Mouse (Mus musculus): ENCODE data around the gene Hbb-bs.
"Not testable (repeated sequence)": the region's sequence is repeated elsewhere in the genome, so short reads cannot be mapped to it uniquely, and the experiment has no call there.

Hbb-bs gene

DNA sequence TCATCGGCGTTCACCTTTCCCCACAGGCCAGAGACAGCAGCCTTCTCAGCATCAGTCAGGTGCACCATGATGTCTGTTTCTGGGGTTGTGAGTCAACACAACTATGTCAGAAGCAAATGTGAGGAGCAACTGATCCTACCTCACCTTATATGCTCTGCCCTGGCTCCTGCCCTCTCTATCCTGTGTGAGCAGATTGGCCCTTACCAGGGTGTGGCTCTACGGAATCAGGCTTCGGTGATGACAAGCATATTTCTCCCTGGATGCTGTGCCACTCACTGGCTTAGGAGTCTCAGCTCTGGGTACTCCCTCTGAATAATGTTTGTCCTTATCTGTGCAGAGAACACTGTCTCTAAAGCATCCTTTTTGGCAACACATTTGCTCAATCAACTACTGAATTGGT, at the start of gene Hbb-bs:
Hbb-bs (minus strand) TSS at position 289 of the 400 bp plus-strand sequence.
- in situ Hi-C loops (cut with MseI, MboI): no loop called here

DNA sequence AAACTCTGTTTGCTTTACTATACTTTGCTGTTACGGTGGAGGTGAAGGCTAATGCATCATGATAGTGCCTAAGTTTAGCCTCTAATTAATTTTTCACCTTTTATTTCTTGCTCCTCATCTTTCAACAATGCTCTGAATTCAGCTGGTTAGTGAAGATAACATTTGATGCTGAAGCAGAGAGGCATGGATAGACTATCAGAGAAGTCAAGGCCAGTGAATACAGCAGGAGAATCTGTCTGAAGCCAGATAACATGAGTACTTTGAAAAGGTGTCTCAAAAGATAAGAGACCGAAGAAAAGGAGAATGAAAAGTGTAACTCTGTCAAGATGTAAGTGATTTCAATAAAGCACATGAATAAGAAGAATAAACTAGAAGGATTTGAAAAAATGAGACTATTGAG, 49.2 kb upstream of the Hbb-bs start:
- in situ Hi-C loops (cut with MseI, MboI): loop anchor here in 1 of 2 experiments (10.0 kb wide), 1 partner anchor 82 kb away; the partner anchor contains the start of gene Olfr67

- in situ Hi-C loops (cut with MseI, MboI): loop anchor here in 1 of 2 experiments (10.0 kb wide), 1 partner anchor 80 kb away; the partner anchor contains the start of gene Olfr67
These were observed 46.6 kb upstream of the Hbb-bs start for GRCm38 (mm10) chr7:103874451-103874850.

DNA sequence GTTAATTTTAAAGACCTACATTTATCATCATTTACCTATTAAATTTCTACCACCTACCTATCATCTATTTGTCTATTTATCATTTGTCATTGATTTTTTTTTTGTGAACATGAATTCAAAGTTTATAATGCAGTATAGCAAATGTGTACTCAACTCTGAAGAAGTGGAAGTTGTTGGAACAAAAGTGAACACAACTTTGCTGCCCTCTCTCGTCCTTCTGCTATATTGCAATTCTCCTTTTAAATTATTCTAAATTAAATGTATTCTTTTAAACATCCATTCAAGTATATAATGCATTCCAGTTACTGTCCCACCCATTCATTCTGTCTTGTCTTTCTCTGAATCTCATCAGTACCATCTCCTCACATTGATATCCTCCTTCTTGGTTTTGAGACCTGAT, 45.2 kb upstream of the Hbb-bs start:
- in situ Hi-C loops (cut with MseI, MboI): loop anchor here in 1 of 2 experiments (10.0 kb wide), 1 partner anchor 78 kb away; the partner anchor contains the start of gene Olfr67

DNA sequence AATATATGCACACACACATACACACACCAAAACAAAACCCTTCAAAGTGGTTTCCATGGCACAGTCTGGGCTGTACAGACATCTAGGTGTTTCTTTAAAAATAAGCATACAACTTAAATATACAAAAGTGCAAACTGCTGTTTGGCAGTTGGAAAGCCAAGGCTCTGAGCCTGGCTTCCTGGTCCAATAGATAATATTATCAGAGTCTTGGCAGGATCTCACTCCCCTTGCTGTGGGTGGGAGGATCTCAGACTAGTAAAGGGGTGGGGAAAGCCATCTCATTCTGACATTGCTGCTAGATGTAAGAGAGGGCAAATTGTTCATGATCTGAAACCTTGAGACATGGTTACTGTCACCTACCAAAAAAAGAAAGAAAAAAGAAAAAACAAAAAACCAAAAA, 42.8 kb upstream of the Hbb-bs start:
- in situ Hi-C loops (cut with MseI, MboI): loop anchor here in 1 of 2 experiments (10.0 kb wide), 1 partner anchor 76 kb away; the partner anchor contains the start of gene Olfr67

DNA sequence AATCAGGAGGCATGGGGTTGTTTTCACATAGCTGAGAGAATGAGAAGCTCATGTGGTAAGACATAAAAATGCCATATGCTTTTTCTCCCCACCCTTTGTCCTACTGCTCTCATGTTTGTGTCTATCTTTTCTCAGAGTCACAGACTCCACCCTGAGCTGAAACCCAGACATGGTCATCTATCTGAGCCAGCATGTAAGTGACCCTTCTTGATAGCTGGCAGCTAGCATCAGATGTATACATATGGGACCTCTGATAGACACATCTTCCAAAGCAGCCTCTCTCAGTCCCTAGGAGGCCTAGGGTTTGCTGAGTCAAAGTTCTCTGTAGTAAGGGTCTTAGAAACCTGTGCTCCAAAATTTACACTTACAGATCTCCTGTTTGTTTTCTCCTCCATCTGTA, 37.8 kb upstream of the Hbb-bs start:
- in situ Hi-C loops (cut with MseI, MboI): no loop called here

DNA sequence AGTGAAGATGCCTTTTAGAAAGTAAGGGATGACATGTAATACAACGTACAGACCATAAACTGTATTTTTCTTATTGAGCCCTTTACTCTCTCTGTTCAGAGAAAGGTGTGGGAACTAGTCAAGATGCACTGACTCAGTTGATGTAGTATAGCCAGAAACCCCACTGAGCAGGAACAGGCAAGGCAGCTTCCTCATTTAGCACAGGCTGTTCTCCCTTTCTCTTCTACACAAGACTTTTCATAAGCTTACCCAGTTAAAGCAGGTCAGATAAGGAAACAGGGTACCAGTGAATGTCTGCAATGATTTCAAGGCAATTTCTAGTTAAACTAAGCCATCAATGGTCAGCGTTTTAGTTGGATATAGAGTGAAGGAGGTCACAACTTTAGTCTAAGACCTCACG, 33.6 kb upstream of the Hbb-bs start:
- in situ Hi-C loops (cut with MseI, MboI): no loop called here

GRCm38 (mm10) chr7:103860855-103861254, 33.0 kb upstream of the Hbb-bs start:
- in situ Hi-C loops (cut with MseI, MboI): no loop called here

DNA sequence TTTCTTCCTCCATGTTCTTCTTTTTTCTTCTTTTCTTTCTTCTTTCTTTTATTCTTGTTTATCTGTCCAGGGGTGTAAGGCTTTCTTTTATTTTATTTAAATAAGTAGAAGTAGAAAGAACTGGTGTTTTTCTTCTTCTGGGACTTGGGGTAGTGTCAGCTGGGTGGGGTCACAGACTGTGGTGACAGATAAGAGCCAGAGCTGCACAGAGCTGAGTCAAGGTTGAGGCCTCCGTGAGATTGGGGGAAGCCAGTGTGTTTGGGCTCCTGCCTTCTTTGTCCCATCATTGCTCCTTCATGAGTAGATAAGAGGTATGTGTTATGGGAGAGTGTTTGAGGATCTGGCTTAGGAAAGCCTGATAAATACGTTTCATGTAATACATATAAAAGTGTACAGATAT, 31.2 kb upstream of the Hbb-bs start:
- in situ Hi-C loops (cut with MseI, MboI): no loop called here

GRCm38 (mm10) chr7:103854669-103855068, 26.8 kb upstream of the Hbb-bs start:
- in situ Hi-C loops (cut with MseI, MboI): no loop called here

DNA sequence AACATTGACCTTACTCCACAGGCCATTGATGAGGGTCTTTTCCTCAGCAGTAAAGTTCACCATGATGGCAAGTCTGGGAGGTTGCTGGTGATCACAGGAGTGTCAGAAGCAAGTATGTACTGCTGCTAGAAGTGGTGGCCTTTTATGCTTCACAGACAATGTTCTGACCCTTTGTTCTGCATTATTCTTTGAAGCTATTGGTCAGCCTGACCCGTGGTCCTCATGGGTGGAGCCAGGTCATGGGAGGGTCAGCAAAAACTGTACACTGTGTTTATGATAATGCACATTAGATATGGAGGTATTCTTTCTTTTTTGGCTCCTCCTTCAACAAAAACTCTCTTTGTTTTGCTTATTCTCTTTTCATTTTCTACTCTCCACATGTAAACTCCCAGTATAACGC, 25.2 kb upstream of the Hbb-bs start, which contains the start of gene Hbb-y:
Hbb-y (minus strand) TSS at position 127 of the 400 bp plus-strand sequence.
- in situ Hi-C loops (cut with MseI, MboI): no loop called here

DNA sequence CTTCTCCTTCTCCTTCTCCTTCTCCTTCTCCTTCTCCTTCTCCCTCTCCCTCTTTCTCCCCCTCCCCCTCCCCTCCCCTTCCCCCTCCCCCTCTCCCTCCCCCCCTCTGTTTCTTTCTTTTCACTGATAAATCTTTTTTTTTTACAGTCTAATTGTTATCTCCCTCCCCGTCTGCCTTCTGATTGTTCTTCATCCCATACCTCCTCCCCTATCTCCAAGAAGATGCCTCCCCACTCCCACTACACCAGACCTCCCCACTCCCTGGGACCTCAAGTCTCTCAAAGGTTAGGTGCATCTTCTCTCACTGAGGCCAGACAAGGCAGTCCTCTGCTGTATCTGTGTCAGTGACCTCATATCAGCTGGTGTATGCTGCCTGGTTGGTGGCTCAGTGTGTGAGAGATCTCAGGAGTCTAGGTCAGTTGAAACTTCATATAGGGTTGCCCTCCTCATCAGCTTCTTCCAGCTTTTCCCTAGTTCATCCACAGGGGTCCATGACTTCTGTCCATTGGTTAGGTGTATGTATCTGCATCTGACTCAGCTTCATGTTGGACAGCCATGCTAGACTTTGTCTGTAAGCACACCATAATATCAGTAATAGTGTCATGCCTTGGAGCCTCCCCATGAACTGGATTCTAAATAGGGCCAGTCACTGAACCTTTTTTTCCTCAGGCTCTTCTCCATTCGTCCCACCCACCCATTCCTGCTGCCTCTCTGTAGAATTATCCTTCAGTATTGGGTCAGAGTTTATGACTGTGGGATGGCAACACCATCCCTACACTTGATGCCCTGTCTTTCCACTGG, 16.8 kb upstream of the Hbb-bs start:
- in situ Hi-C loops (cut with MseI, MboI): no loop called here

- in situ Hi-C loops (cut with MseI, MboI): no loop called here
These were observed 15.1 kb upstream of the Hbb-bs start, which contains the start of gene Hbb-bh1 for GRCm38 (mm10) chr7:103843034-103843433. TSS of gene Hbb-bh1 (minus strand) at chr7:103843164.

GRCm38 (mm10) chr7:103840268-103840667, 12.4 kb upstream of the Hbb-bs start, which contains the start of gene Hbb-bh2:
TSS of gene Hbb-bh2 (minus strand) at chr7:103840520.
- in situ Hi-C loops (cut with MseI, MboI): no loop called here

DNA sequence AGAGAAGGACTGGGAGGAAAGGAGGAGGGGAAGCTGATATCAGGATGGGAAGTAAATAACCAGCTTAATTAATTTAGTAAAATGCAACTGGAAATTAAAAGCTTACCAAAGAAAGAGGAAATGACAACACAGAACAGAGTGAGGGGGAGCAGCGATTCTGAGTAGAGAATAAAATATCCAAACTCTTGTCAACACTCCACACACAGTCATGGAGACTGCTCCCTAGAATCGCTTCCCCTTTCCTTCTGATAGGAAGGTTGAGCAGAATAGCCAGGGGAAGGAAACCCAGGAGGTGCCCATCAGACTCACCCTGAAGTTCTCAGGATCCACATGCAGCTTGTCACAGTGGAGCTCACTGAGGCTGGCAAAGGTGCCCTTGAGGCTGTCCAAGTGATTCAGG, 757 bp downstream of the Hbb-bs start:
- in situ Hi-C loops (cut with MseI, MboI): not testable (repeated sequence)

DNA sequence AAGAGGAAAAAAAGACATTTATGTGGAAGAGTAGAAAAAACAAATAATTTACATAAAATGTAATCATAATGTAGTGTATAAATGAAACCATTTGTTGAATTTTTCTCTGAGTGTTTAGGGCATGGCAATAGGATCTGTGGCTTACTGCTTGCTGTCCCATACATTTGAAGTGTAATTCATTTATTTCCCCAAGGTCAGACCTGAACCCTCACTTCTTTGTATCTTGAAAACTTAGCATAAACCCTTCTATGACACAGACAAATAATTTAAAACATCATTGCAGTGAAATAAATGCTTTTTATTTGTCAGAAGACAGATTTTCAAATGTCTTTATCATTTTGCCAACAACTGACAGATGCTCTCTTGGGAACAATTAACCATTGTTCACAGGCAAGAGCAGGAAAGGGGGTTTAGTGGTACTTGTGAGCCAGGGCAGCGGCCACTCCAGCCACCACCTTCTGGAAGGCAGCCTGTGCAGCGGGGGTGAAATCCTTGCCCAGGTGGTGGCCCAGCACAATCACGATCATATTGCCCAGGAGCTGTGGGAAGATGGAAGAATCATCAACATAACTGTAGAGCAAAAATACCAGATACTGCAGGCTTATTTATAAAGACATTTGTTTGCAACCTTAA, 1.5 kb downstream of the Hbb-bs start:
- in situ Hi-C loops (cut with MseI, MboI): no loop called here

GRCm38 (mm10) chr7:103825536-103826254, 2.2 kb downstream of the Hbb-bs start:
- in situ Hi-C loops (cut with MseI, MboI): no loop called here

DNA sequence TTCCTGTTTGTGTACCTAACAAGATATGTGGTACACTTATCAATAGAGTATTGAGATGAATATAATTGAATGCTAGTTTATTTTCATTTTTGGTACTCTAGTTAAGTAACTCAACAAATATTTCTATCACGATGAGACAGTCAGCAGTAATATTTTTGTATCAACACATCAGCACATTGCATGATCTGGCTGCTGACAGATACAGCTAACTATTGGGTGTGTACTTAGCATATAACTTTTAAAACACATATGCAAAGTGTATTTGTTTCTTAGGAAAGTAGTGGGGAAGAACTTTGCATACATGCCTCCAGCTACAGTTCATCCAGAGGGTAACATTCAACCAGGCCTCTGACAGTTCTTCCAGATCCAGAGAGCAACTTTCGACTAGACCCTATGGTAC, 3.3 kb downstream of the Hbb-bs start:
- in situ Hi-C loops (cut with MseI, MboI): no loop called here

- in situ Hi-C loops (cut with MseI, MboI): not testable (repeated sequence)
These were observed 12.8 kb downstream of the Hbb-bs start for GRCm38 (mm10) chr7:103815085-103815484.

DNA sequence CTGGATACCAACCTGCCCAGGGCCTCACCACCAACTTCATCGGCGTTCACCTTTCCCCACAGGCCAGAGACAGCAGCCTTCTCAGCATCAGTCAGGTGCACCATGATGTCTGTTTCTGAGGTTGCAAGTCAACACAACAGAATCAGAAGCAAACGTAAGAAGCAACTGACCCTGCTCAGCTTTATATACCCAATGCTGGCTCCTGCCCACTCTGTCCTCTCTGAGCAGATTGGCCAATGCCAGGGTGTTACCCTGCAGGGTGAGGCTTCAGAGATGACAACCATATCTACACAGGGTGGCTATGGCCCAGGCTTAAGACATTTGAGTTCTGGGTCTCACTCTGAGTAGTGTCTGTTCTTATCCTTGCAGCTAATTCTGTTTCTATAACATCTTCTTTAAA, 14.1 kb downstream of the Hbb-bs start, which contains the start of gene Hbb-bt:
Hbb-bt (minus strand) TSS at position 231 of the 400 bp plus-strand sequence.
- in situ Hi-C loops (cut with MseI, MboI): no loop called here

GRCm38 (mm10) chr7:103813152-103813551, 14.7 kb downstream of the Hbb-bs start:
- in situ Hi-C loops (cut with MseI, MboI): not testable (repeated sequence)

GRCm38 (mm10) chr7:103812174-103812573, 15.7 kb downstream of the Hbb-bs start:
- in situ Hi-C loops (cut with MseI, MboI): no loop called here
